Mouse (Mus musculus): ENCODE measurements at regions not wholly inside any gene's neighbourhood (a gene's known extent, or its start where the extent isn't known, plus 50 kb on each side); places are given as distances from the start of the nearest gene placed in this dataset.

- DNase-seq = no peak
Measured at GRCm38 (mm10) chr13:83879561-83879960, 342.5 kb upstream of the Tmem161b start.

- DNase-seq = no peak
Measured at GRCm38 (mm10) chr13:83880305-83880704, 341.8 kb upstream of the Tmem161b start.

GRCm38 (mm10) chr13:83880772-83881171 is 341.3 kb upstream of the Tmem161b start:
- no peak for DNase-seq

- DNase-seq = no peak
Measured at GRCm38 (mm10) chr13:83882839-83883238, 339.3 kb upstream of the Tmem161b start.

- no peak for DNase-seq
Measured at GRCm38 (mm10) chr13:83883821-83884220, 338.3 kb upstream of the Tmem161b start.

GRCm38 (mm10) chr13:83884226-83884625 is 337.9 kb upstream of the Tmem161b start:
- DNase-seq = no peak

GRCm38 (mm10) chr13:83884766-83885543 is 337.1 kb upstream of the Tmem161b start:
- DNase-seq = no peak

- DNase-seq = no peak
Measured at GRCm38 (mm10) chr13:83885729-83886128, 336.4 kb upstream of the Tmem161b start.

GRCm38 (mm10) chr13:83914697-83915096 is 307.4 kb upstream of the Tmem161b start:
- DNase-seq = no peak

GRCm38 (mm10) chr13:83932761-83933160 is 289.3 kb upstream of the Tmem161b start:
- DNase-seq = no peak

GRCm38 (mm10) chr13:83946495-83946894 is 275.6 kb upstream of the Tmem161b start:
- DNase-seq = no peak

GRCm38 (mm10) chr13:83951163-83951562 is 270.9 kb upstream of the Tmem161b start:
- no peak for DNase-seq

GRCm38 (mm10) chr13:83951808-83952207 is 270.3 kb upstream of the Tmem161b start:
- DNase-seq = no peak

GRCm38 (mm10) chr13:83952353-83952752 is 269.7 kb upstream of the Tmem161b start:
- no peak for DNase-seq

GRCm38 (mm10) chr13:83952862-83953261 is 269.2 kb upstream of the Tmem161b start:
- DNase-seq = no peak

- no peak for DNase-seq
Measured at GRCm38 (mm10) chr13:83955701-83956100, 266.4 kb upstream of the Tmem161b start.

- DNase-seq = no peak
Measured at GRCm38 (mm10) chr13:83978541-83978940, 243.6 kb upstream of the Tmem161b start.

GRCm38 (mm10) chr13:83979535-83979934 is 242.6 kb upstream of the Tmem161b start:
- no peak for DNase-seq

- DNase-seq = no peak
Measured at GRCm38 (mm10) chr13:83984651-83985331, 237.3 kb upstream of the Tmem161b start.

GRCm38 (mm10) chr13:83987746-83988423 is 234.2 kb upstream of the Tmem161b start:
- DNase-seq = no peak

- DNase-seq = no peak
Measured at GRCm38 (mm10) chr13:83988517-83988916, 233.6 kb upstream of the Tmem161b start.

- no peak for DNase-seq
Measured at GRCm38 (mm10) chr13:83997599-83998369, 224.3 kb upstream of the Tmem161b start.

- no peak for DNase-seq
Measured at GRCm38 (mm10) chr13:84021771-84022170, 200.3 kb upstream of the Tmem161b start.
